Mouse (Mus musculus) C2C12 (cell line): ENCODE data around the gene Olfr279. TPM values are rescaled to one million over a fixed set of nuclear protein-coding genes. Genes with fewer than 3 reads are reported as not detected.
"Not testable (repeated sequence)": the region's sequence is repeated elsewhere in the genome, so short reads cannot be mapped to it uniquely, and the experiment has no call there.

Experiments
- H3K27me3 ChIP-seq: one replicate; pipeline ENCODE4 v1.6.1; 2011; ENCODE audit not compliant: control insufficient read depth, insufficient read depth, insufficient read length
- H3K36me3 ChIP-seq: one replicate; pipeline ENCODE4 v1.6.1; 2011; ENCODE audit not compliant: control insufficient read depth, insufficient read depth
- H3K4me3 ChIP-seq: one replicate; pipeline ENCODE4 v1.5.1; 2011; ENCODE audit warnings: mild to moderate bottlenecking, control low read depth; ENCODE audit not compliant: poor library complexity, insufficient read depth, severe bottlenecking
- H3K79me2 ChIP-seq: one replicate; pipeline ENCODE4 v1.6.1; 2011; ENCODE audit not compliant: control insufficient read depth, insufficient read depth
- H3K79me3 ChIP-seq: one replicate; pipeline ENCODE4 v1.6.1; 2011; ENCODE audit warnings: low read depth, control low read depth
- H3ac ChIP-seq: one replicate; pipeline ENCODE3; 2011; ENCODE audit warnings: low read depth; ENCODE audit not compliant: control insufficient read depth, insufficient read length
- CEBPB ChIP-seq: IDR thresholded peaks from one replicate; pipeline ENCODE4 v1.6.1; 2011; ENCODE audit warnings: low read depth, mild to moderate bottlenecking, control low read depth, moderate library complexity
- CTCF ChIP-seq: IDR thresholded peaks from one replicate; pipeline ENCODE4 v1.5.1; 2011; ENCODE audit not compliant: control insufficient read depth, insufficient read depth, insufficient read length
- FOSL1 ChIP-seq: IDR thresholded peaks from one replicate; pipeline ENCODE4 v1.8.0; 2011; ENCODE audit warnings: mild to moderate bottlenecking, low read length; ENCODE audit not compliant: poor library complexity, insufficient read depth, severe bottlenecking
- MAX ChIP-seq: IDR thresholded peaks from one replicate; pipeline ENCODE4 v1.6.1; 2011; ENCODE audit warnings: mild to moderate bottlenecking, control low read depth
- MYOD1 ChIP-seq: IDR thresholded peaks from one replicate; pipeline ENCODE4 v1.6.1; 2011; ENCODE audit warnings: low read depth; ENCODE audit not compliant: control insufficient read depth, insufficient read length
- MYOG ChIP-seq: IDR thresholded peaks from one replicate; pipeline ENCODE4 v1.6.1; 2011; ENCODE audit not compliant: control insufficient read depth, insufficient read length; ENCODE audit errors: extremely low read depth
- USF1 ChIP-seq: IDR thresholded peaks from one replicate; pipeline ENCODE4 v1.6.1; 2011; ENCODE audit warnings: low read depth, mild to moderate bottlenecking, control low read depth, moderate library complexity
- polyA plus RNA-seq: library from polyadenylated mRNA; unstranded; fragments of >200 nt; fragmentation: generic; extraction: Trizol; gene quantifications from one replicate; pipeline ENCODE4 v1.2.1, GENCODE M21; 2012; ENCODE audit warnings: missing spikeins

Gene Olfr279
- polyA plus RNA-seq, 1 experiment, result not detected

GRCm38 (mm10) chr15:98512232-98512631 is 20.0 kb downstream of the Olfr279 start:
- H3K79me2 ChIP-seq, result no peaks in the 10 kb centered on the region
- H3ac ChIP-seq, result no peak overlapping the region
- no peaks in the 10 kb centered on the region for H3K79me3 ChIP-seq
- H3K4me3 ChIP-seq, result no peak overlapping the region
- no peak for TF ChIP-seq MYOG
- no peak for TF ChIP-seq USF1
- no peak for TF ChIP-seq FOSL1
- no peak for TF ChIP-seq MAX
- TF ChIP-seq CEBPB, result no peak
- no peak for TF ChIP-seq MYOD1
- TF ChIP-seq CTCF, result no peak
- no peaks in the 10 kb centered on the region for H3K27me3 ChIP-seq
- peaks cover 16% of the 10 kb centered on the region for H3K36me3 ChIP-seq

DNA sequence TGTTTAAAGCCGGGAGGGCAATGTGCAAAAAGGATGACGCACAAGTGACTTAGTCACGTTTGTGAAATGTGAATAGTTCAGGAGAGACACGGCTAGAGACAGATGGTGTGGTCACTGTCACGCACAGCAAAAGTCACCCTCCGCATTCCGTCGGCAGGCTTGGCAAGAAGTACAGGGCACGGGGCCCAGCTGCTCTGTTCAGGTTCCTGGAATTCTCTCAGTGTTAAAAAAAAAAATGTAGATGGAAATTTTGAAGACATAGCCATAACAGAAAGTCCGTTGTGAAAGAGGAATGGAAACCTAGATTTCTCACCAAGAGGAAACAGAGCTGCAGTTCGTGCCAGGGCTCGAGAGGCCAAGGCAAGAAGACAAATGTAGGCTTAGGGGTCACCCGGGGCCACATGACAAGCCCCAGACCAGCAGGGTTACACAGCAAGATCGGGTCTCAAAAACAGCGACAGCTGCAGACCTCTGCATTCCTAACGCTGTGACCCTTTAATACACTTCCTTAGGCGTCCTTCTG is 20.7 kb downstream of the Olfr279 start:
- Histone ChIP-seq H3K79me3 (no peaks in the 10 kb centered on the region), H3K36me3 (peaks cover 22% of the 10 kb centered on the region), H3K79me2 (no peaks in the 10 kb centered on the region), H3K27me3 (no peaks in the 10 kb centered on the region), H3ac (peak overlapping the region; percentile 50), H3K4me3 (no peak overlapping the region)
- peak; percentile 16 for TF ChIP-seq CEBPB
- no peak for TF ChIP-seq USF1
- TF ChIP-seq MAX, result peak; percentile 92
- TF ChIP-seq CTCF, result no peak
- TF ChIP-seq FOSL1, result peak; percentile 71
- no peak for TF ChIP-seq MYOG
- peak; percentile 95 for TF ChIP-seq MYOD1

GRCm38 (mm10) chr15:98513676-98514075 is 21.5 kb downstream of the Olfr279 start:
- not testable (repeated sequence) for H3K79me2 ChIP-seq, H3K4me3 ChIP-seq, H3ac ChIP-seq, H3K27me3 ChIP-seq, H3K79me3 ChIP-seq
- peaks cover 30% of the 10 kb centered on the region for H3K36me3 ChIP-seq

- no peak overlapping the region for H3ac ChIP-seq
- no peaks in the 10 kb centered on the region for H3K79me3 ChIP-seq
- no peak overlapping the region for H3K4me3 ChIP-seq
- H3K27me3 ChIP-seq, result no peaks in the 10 kb centered on the region
- TF ChIP-seq MYOD1 (no peak), MAX (peak; percentile 43), MYOG (no peak), USF1 (peak; percentile 95), FOSL1 (no peak)
- peaks cover 30% of the 10 kb centered on the region for H3K36me3 ChIP-seq
- H3K79me2 ChIP-seq, result peaks cover 6% of the 10 kb centered on the region
These were observed 21.9 kb downstream of the Olfr279 start for GRCm38 (mm10) chr15:98514146-98514545.

DNA sequence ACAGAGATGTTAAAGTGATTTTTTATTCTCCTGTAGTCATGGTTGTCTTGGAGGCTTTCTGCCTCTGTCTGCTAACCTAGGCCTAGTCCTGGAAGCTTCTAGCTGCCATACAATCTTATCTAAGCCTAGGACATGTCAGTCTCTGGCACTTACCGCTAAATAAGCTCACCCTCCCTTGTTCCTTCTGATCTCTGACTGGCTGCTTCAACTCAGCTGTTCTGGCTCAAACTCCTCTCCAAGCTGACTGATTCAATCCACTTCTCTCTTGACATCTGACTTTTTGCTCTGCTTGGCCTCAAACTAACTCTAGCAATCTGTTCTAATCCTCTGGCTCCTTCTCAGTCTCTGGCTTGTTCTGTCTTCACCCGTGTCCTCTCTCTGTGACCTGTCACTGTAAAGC is 22.6 kb downstream of the Olfr279 start:
- Histone ChIP-seq H3K79me2 (peaks cover 12% of the 10 kb centered on the region), H3K36me3 (peaks cover 37% of the 10 kb centered on the region)
- H3K4me3 ChIP-seq, H3K27me3 ChIP-seq, H3K79me3 ChIP-seq, H3ac ChIP-seq: not testable (repeated sequence)

DNA sequence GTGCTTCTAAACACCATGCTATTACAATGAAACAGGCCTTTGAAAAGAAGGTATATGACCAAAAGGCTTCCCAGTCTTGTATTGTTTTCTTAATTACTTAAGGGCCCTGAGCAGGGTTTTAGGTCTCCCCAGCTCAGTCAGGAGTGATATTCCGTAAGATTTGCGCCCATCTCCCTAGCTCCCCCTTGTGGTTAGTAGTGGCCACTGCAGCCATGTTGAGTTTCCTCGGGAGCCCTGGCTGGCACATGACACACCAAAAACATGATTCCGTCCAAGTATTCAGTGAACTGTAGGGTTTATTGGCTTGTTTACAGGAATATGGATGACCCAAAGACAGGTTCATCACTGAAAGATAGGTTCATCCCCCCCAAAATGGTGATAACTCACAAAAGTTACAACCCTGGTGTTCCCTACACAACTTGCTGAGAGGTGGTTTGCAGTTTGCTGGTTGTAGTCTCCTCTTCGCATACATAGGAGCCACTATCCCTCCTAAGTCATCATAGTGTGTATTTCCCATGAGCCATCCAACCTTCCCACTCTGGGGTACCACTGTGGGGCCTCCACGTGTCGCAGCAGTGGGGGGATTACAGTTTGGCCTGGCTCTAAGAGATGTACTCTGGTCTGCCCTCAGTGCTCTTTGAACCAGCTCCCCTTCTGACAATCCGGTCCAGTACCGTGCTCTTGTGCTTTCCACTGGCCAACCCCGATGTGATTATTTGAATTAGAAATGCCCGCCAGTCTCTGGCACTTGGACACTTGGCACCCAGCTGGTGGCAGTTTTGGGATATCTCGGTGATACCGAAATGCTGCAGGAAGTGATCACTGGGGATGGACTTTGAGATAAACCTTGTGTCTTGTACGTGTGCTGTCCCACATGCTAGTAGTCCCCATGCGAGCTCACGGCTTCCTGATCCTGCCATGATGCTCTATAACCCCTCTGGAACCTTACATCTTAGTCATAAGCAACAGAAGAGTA is 25.5 kb downstream of the Olfr279 start:
- H3K79me2 ChIP-seq, result peaks cover 40% of the 10 kb centered on the region
- H3ac ChIP-seq, result no peak overlapping the region
- peaks cover 63% of the 10 kb centered on the region for H3K36me3 ChIP-seq
- no peak overlapping the region for H3K4me3 ChIP-seq
- H3K27me3 ChIP-seq, result no peaks in the 10 kb centered on the region
- TF ChIP-seq CEBPB (no peak), CTCF (peak; percentile 79), MAX (peak; percentile 54), USF1 (peak; percentile 59), MYOG (no peak)
- peaks cover 29% of the 10 kb centered on the region for H3K79me3 ChIP-seq
